25 mouse cellular contexts compared by ENCODE assay signal in genomic region chr8:114865911-114866310, GRCm38 (mm10).
"Had no signal": no experiment of that assay in that cellular context is flagged by ENCODE, and none has a peak within 500 bp of the region (broad histone marks: within the 10 kb centered on the region; RNA-seq: fewer than 3 reads in every experiment).

No protein-coding gene starts in this region.

- H3K27me3 ChIP-seq: heart, embryonic 13.5 days; heart, embryonic 15.5 days; hindbrain, embryonic 13.5 days; hindbrain, embryonic 15.5 days; kidney, embryonic 15.5 days; limb, embryonic 13.5 days; limb, embryonic 15.5 days had no signal

- H3K36me3 ChIP-seq: heart, embryonic 13.5 days; heart, embryonic 15.5 days; hindbrain, embryonic 13.5 days; hindbrain, embryonic 15.5 days; kidney, embryonic 15.5 days; limb, embryonic 13.5 days; limb, embryonic 15.5 days had no signal

- H3K4me3 ChIP-seq: gastrocnemius, adult 2 months; heart, embryonic 13.5 days; heart, embryonic 15.5 days; hindbrain, embryonic 13.5 days; hindbrain, embryonic 15.5 days; kidney, embryonic 15.5 days; limb, embryonic 13.5 days; limb, embryonic 15.5 days had no signal

- H3K27ac ChIP-seq: gastrocnemius, adult 2 months; heart, embryonic 13.5 days; heart, embryonic 15.5 days; hindbrain, embryonic 13.5 days; hindbrain, embryonic 15.5 days; hindbrain, postnatal 0 days; kidney, embryonic 15.5 days; kidney, postnatal 0 days; limb, embryonic 13.5 days; limb, embryonic 15.5 days had no signal

- ATAC-seq: hindbrain, postnatal 0 days; intestine, embryonic 16.5 days had no signal

- H3K9ac ChIP-seq: heart, embryonic 13.5 days; heart, embryonic 15.5 days; hindbrain, embryonic 13.5 days; hindbrain, embryonic 15.5 days; kidney, embryonic 15.5 days; limb, embryonic 13.5 days; limb, embryonic 15.5 days had no signal

- H3K4me2 ChIP-seq: heart, embryonic 11.5 days; heart, embryonic 13.5 days; heart, embryonic 15.5 days; hindbrain, embryonic 13.5 days; hindbrain, embryonic 15.5 days; kidney, embryonic 15.5 days; limb, embryonic 13.5 days; limb, embryonic 15.5 days had no signal

- H3K9me3 ChIP-seq: heart, embryonic 13.5 days; heart, embryonic 15.5 days; hindbrain, embryonic 15.5 days; kidney, embryonic 15.5 days; limb, embryonic 15.5 days had no signal

- DNase-seq: gastrocnemius, adult 2 months; gastrocnemius, postnatal 10 days; gastrocnemius, postnatal 25 days; heart, adult 18-20 months; heart, postnatal 14 days; heart, postnatal 36 days; kidney, adult 11 months; kidney, adult 2 months; kidney, adult 9 months; kidney, postnatal 14 days; kidney, postnatal 36 days; layer of hippocampus, adult 9-11 months; layer of hippocampus, postnatal 36 days; left cerebral cortex, postnatal 4 days had no signal

- H3K4me1 ChIP-seq: heart, embryonic 13.5 days; heart, embryonic 15.5 days; hindbrain, embryonic 13.5 days; hindbrain, embryonic 15.5 days; limb, embryonic 13.5 days; limb, embryonic 15.5 days had no signal
